Mouse (Mus musculus) telencephalon, adult 2 months (tissue): ENCODE measurements at regions not wholly inside any gene's neighbourhood (a gene's known extent, or its start where the extent isn't known, plus 50 kb on each side); places are given as distances from the start of the nearest gene placed in this dataset.
A peak's percentile ranks its signal among the peaks of the same experiment; 100 is the strongest.

Experiments
- DNase-seq: peaks from one replicate; pipeline ENCODE4 v3.0.0-alpha.2; 2011; ENCODE audit warnings: low read depth, low spot score

- DNase-seq: no peak
Measured at GRCm38 (mm10) chr5:51397528-51397927, 170.0 kb downstream of the Ppargc1a start.

DNA sequence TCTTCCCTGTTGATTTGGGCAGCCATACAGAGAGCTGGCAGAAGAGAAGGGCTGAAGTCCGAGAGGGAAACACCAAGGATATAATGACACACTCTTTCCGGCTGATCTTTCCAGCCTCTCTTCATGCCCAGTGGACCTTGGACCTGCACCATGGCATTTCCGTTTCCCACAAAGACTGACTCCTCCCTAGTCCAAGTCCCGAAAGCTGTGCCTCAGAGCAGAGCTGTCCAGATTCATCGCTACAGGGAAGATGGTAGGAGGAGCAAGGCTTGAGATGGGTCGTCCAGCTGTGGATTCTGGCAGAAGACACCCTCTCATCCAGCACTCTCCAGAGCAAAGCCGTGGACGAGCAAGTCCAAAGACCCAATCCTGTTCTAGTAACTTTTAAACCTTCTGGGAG is 176.2 kb downstream of the Ppargc1a start:
- DNase-seq: no peak

GRCm38 (mm10) chr5:51387751-51388150 is 179.8 kb downstream of the Ppargc1a start:
- no peak for DNase-seq

DNA sequence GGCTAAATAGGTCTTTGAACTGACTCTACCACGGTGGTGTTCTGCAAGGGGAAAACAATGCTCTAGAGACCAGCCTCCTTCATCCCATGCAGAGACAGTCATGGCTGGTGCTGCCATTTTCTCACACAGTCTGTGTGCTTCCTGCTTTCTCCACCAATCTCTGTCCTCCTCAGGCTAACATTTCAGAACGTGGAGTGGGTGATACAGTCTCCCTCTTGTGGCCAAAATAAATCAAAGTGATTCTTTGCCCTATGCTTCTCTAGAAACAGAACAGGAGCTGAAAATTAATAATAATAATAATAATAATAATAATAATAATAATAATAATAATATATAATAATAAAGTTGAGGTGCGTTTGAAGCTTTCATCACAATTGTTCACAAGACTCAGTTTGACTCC is 181.1 kb downstream of the Ppargc1a start:
- DNase-seq: no peak

- no peak for DNase-seq
Measured at GRCm38 (mm10) chr5:51384278-51384677, 183.2 kb downstream of the Ppargc1a start.

DNA sequence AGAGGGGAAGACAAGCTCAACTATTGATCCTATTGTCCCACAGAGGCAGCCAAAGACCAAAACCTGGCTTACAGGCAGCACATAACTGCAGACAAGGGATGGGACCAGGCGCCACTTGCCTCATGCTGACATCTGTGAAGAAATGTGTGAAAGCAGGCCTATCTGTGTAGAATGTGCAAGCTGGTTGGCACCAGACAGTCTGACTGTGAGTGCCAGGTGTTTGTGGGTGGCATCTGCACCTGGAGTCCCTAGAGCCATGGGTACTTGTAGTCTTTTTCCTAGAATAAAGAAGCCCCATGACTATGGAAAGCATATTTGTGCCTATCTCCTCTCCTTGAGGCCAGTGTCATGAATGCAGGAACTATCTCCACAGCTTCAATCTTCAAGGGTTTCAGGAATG is 208.4 kb downstream of the Ppargc1a start:
- peak; percentile 8 for DNase-seq

GRCm38 (mm10) chr5:51348256-51348655 is 219.3 kb downstream of the Ppargc1a start:
- DNase-seq: peak; percentile 28

- DNase-seq: no peak
Measured at GRCm38 (mm10) chr5:51329142-51329541, 238.4 kb downstream of the Ppargc1a start.

- no peak for DNase-seq
Measured at GRCm38 (mm10) chr5:51289191-51289590, 278.3 kb downstream of the Ppargc1a start.

- no peak for DNase-seq
Measured at GRCm38 (mm10) chr5:51288234-51288633, 279.3 kb downstream of the Ppargc1a start.

- no peak for DNase-seq
Measured at GRCm38 (mm10) chr5:51241156-51241555, 326.4 kb downstream of the Ppargc1a start.

DNA sequence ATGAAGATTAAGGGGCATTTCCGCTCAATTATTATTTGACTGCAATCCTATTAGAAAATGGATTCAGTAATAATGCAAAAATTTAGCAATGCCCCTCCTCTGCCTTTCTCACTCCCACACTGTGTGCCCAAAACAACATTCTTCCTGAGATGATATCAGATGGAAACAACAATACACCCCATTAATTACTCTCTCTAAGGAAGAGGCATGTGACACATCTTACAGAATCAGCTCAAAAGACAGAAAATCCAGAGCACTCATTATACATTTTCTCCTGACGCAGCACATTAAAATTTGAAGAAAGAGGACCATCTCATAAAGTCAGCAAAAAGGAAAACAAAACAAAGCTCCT is 333.5 kb downstream of the Ppargc1a start:
- no peak for DNase-seq

- no peak for DNase-seq
Measured at GRCm38 (mm10) chr5:51233271-51234003, 334.1 kb downstream of the Ppargc1a start.

DNA sequence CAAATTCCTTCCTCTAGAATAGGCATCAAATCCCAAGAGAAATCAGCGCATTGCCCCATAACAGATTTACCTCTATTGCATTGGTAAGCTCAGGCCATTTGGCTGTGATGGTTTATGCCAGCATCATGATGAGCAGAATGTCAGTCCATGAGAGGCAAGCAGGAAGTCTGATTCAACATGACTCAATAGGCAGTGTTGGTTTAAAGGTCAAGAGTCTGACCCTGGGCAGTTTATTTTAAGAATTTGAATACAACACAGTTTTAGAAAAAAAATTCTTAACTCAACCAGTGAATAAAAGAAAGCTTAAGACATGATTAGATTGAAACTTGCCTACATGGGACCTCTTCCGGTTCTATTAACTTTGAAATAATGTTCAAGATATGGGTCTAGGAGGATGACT is 337.7 kb downstream of the Ppargc1a start:
- no peak for DNase-seq

DNA sequence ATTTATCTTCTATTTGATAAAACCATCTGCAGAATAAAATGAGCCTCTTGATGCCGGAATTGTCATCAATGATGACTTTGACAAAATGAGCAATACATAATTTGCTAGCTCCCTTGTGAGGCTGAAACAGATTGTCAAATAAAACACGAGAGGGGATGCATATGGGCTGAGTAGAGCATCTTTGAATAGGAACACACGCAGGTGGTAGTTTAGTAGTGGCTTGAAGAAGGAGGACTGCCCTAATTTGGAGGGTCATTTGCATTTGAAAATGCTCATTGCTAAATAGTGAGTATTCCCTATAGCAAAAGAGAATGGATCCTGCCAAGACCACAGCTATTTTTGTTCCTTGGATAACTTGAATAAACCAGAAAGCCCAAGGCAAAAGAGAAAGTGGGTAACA is 339.5 kb downstream of the Ppargc1a start:
- DNase-seq: peak; percentile 2

DNA sequence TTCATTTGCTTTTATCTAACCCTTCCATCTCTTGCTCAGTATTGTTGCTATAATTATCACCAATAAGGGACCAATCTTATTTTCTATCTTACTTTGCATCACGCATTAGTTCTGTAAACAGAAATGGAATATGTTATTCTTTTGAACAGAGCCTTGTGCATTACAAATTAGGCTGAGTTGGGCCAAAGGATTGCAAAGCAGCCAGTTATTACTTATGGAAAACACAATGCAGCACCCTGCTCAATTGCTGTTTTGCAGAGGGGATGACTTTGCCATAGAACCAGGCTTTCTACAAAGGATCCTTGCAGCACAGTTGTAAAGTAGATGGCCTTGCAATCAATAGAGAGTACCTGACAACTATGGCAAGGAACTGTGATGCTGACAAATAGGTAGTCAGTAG is 364.3 kb downstream of the Ppargc1a start:
- DNase-seq: no peak

- DNase-seq: peak; percentile 2
Measured at GRCm38 (mm10) chr5:51202525-51203215, 364.9 kb downstream of the Ppargc1a start.

DNA sequence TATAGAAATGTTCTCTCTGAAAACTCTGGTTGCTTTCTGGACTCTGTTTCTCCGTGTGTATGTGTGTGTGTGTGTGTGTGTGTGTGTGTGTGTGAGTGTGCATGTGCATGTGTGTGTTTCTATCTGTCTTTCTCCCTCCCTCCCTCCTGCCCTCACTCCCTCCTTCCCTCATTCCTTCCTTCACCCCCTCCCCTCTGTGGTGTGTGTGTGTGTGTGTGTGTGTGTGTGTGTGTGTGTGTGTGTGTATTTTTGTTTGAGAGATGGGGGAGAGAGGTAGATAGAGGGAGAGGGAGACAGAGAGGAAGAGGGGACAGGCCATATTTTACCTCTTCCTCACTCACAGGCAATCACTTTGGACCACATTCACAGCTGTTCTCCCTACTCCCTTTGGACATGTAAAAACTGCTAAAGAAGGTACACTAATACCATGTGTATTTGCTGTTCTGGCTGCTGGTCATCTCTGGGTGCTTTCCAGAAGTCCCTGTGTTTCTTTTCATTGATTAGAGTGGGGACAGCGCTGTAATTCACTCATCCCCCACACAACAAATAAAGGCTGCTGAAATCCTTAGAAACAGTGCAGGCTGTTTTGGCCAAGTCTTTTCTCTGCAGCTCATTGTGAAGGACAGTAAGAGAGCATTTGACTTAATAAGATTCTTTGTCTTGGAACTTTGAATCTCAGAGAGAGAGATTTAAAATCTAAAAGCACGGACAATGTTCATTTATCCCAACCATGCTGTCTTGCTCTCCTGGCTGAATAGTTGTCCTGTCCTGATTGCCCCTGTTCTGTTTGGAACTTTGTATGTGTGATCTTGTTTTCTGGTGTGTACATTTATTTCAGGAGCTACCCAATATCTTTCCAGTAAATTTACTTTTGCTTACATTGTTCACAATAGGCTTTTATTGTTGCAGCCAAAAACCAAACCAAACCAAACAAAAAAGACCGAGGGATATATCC is 370.9 kb downstream of the Ppargc1a start:
- DNase-seq: no peak

GRCm38 (mm10) chr5:51190661-51191060 is 376.9 kb downstream of the Ppargc1a start:
- DNase-seq: no peak

DNA sequence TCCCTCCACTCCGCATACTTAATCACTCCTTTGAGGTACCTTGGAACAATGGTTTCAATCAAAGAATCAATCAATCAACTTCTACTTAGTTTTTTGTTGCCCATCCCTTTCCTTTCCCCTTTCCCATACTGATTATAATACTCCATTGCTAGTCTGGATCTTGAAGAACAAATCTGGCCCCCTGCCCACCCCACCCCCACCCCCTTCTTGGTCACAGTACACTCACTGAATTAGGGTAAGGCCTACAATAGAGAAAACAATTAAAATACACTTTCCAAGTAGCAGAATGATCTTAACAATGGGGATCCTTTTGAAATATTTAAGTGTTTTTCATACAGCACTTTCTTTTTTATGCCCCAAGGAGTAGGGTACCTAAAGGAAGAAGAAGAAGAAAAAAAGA is 397.7 kb downstream of the Ppargc1a start:
- DNase-seq: no peak

- DNase-seq: no peak
Measured at GRCm38 (mm10) chr5:51168206-51168605, 399.3 kb downstream of the Ppargc1a start.

- no peak for DNase-seq
Measured at GRCm38 (mm10) chr5:51156901-51157300, 410.6 kb downstream of the Ppargc1a start.
